Mouse (Mus musculus) erythroblast, adult 5-6 weeks (primary cell): Measurements from ENCODE around the gene Snx20. TPM values are rescaled to one million over a fixed set of nuclear protein-coding genes. Genes with fewer than 3 reads are reported as not detected.
"Not testable (repeated sequence)": the region's sequence is repeated elsewhere in the genome, so short reads cannot be mapped to it uniquely, and the experiment has no call there.

Experiments
- ATAC-seq: replicated peaks from 2 replicates; pipeline ENCODE4 v1.8.0; 2016; ENCODE audit warnings: moderate number of reproducible peaks, mild to moderate bottlenecking, moderate TSS enrichment, inconsistent platforms; ENCODE audit not compliant: poor library complexity, low FRiP score, severe bottlenecking
- total RNA-seq, 2 experiments: library from RNA; stranded (forward) in 1 of 2; stranded (reverse) in 1 of 2; fragments of 150-400 nt in 1 of 2; fragments of 200-764, 138-1000 nt in 1 of 2; gene quantifications; 2 replicates each; pipeline versions ENCODE4 v1.2.3 to v1.2.4; 2015 to 2017; ENCODE audit warnings: low replicate concordance in 2 of 2

Gene Snx20
- total RNA-seq (2015; ENCODE audit: low replicate concordance), result 12.3 and 14.2 TPM in 2 replicates
- total RNA-seq (2017; ENCODE audit: low replicate concordance), result 5.8 and 7.8 TPM in 2 replicates

DNA sequence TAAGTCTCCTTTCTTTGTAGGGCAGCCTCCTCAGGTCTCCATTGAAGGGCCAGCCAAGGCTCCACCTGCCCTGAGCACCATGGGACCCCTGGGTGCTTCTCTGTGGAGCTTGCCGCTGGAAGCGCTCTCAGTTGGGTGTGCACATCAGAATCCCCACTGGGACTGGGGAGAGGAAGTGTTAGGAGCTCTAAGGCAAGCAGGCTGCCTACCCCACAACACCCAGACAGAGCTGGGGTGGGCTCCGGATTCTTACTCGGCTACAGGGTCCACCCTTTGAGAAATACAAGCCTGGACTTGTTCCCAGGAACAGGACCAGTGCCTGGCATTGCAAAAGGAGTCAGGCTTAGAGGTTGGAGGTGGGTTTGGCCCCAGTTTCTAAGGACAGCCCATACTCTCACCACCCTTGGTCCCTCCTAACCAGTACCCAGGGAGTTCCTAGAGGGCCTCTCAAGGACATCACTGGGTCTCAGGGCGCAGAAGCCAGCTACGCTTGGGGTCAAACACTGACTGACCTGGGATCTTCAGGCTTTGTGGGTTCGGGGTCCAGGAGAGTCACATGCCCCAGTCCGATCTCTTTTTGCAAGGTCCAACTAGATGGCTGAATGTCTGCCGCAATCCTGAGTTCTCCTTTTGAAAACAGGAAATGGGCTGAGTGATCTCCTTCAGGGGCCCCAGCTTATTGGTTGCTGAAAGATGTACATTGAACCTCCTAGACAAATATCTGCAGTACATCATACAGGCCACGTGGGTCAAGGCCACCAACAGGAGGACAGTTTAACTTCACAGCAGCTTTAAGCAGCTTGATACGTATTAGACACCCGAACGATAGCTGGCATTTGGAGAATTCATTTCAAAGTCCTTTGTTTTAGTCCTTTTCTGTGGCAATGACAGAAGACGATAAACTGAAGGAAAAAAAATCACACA, at the start of gene Snx20:
TSS of gene Snx20 (minus strand) at position 655 of the 924 bp plus-strand sequence.
- 0 out of 2 replicates have a peak, but pooled peaks have one; percentile 44 for ATAC-seq

DNA sequence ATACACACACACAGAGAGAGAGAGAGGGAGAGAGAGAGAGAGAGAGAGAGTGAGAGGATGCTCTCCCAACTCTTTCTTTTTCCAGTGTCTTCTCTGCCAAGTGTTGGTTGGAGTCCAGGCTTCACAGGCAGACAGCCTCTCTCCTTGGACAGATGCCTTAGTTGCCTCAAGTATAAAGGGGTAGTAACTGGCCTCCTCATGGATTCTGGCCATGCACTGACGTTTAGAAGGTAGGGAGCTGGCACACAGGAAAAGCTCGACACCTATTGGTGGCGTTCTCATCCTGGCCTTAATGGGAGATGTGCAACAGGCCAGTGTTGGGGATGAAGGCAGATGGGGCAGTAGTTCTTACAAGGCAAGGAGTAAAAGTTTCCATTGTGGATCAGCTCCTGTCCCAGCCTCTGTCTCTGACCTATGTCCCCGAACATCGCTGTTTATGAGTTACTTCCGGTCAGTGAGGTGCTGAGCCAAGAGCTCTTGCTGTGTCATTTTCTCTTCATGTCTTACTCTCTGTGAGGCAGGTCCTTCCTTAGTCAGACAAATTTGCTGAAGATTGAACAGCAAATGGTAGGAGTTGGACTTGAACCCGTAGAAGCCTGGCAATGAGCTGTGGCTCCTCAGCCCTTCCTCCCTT, 47.8 kb upstream of the Snx20 start:
- ATAC-seq, result no peak

DNA sequence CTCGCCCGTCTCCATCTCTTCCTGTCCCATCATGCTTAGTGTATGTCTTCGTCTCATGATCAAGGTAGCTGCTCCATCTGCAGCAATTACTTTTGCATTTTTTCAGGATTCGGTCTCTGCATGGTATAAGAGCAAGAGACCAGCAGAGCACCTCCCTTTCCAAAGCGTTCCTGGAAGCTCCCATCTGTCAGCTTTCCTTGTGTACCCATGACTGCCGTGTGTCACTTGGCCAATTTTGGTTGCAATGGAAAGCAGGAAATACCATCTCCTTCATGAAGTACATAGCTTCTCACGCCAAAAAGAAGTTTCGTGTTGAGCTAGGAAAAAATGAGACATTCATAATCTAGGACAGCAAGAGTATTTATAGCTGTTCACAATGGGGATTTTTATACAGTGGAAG, 45.1 kb upstream of the Snx20 start:
- no peak for ATAC-seq

DNA sequence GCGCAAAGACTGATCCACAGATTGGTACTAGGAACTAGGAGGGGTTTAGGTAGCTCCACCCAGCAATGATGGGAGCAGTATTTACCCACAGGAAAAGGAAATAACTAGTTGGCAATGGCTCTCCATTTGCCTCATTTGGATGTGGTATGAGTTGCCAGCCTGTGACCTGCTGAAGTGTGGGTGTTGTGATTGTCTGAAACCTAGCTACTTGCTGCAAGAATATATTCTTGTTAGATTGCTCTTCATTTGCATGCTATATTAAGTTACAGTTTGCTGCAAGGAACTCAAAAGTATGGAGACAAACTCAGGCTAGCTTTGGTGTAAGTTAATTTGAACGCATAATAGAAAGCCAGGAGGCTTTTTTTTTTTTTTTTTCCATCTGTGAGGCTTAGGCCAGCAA, 44.6 kb upstream of the Snx20 start:
- ATAC-seq, result no peak

DNA sequence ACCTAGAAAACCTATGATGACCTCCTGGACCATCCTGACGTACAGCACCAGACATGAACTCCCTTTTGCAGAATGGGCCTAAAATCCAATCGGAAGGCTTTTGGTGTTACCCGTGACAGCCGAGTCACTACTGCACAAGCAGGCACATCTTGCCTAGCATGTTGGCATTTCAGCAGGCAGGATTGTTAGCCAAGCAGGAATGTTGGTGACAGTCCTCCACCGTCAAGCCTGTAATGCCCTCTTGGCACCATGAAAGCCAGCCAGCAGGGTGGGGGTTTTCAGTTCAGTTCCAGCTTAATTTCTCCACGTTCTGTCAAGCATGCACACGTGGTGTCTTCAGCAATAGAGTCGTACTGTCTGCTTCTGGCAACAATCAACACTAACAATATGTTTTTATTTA, 41.1 kb upstream of the Snx20 start:
- no peak for ATAC-seq

DNA sequence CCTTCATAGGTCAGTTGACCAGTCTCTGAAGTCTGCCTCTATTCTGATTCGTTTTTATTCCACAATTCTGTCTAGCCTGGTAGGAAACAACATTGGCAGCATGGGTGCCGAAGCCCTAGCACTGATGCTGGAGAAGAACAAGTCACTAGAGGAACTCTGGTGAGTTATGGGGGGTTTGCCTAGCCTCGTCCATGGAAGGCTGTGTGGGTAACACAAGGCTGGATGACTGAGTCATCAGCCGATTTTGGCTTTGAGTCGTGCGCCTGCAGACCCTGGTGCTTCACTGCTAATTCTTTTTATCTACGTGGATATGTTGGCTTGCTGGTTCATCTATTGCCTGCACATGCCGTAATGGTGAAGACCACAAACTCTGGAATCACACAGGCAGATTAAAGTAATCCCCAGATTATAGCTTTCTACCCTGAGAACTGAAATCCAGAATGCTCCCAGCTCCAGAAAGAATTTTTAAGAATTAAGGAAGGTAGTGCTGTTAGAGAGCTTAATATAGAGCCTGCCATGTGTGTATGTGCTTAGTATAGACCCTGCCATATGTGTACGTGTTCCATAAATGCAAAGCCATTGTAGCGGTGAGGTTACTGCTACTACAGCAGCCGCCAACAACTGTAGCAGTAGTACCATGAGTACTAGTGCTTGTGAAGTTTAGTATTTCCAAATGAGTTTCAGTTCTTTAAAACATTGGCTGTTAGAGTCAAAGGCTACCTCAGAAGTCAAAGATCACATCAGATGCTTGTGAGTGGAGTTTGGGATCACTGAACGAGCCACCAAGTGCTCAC, 39.6 kb upstream of the Snx20 start:
- ATAC-seq, result no peak

DNA sequence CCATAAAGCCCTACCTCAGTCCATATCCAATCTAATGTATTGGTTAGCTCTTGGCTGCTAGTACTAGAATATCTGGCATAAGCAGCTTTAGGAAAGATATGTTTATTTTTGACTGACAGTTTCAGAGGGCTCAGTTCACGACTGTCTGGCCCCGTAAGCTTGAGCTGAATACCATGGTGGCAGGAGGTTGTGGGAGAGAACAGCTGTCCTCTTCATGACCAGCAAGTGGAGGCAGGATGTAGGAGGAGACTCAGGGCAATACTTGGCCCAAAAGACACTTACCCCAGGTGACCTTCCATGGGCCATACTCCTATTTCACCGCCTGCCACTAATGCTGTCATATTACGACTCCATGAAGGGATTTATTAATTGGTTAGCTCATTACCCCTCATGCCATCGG, 37.9 kb upstream of the Snx20 start:
- ATAC-seq, result no peak

DNA sequence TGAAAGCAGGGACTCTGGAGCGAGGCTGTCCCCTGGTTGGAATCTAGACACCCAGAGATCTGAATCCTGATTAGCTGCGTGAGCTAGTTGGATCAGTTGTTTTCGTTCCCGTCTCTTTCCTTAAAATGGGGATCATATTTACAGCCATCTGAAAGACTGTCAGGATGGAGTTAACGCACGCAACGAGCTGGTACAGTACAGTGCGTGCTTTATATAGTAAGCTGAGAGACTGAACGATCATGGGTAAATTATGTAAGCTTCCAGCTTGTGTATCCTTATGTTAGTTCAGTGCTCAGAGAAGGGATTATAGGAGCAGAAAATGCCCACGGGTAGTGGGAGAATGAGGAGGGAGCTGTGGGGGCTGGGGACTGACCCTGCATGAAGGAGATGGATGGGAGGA, 35.6 kb upstream of the Snx20 start:
- ATAC-seq, result no peak

DNA sequence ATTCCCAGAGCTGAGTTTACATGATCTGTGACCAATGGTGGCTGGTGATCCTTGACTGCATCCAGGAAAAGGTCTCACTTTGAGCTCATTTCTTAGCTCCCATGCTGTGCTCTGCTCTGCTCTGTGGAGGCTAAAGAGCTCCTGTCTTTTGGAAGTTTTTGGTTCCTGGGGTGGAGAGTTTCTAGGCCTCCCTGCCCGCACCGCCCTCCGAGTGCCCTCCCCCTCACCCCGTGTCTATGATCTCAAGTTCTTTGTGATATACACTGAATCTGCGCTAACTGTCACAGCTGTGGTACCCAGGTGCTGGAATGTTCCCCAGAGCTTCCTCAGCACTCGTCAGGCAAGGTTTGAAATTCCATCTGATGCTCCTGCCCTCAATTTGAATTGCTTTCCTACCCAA, 34.9 kb upstream of the Snx20 start:
- no peak for ATAC-seq

DNA sequence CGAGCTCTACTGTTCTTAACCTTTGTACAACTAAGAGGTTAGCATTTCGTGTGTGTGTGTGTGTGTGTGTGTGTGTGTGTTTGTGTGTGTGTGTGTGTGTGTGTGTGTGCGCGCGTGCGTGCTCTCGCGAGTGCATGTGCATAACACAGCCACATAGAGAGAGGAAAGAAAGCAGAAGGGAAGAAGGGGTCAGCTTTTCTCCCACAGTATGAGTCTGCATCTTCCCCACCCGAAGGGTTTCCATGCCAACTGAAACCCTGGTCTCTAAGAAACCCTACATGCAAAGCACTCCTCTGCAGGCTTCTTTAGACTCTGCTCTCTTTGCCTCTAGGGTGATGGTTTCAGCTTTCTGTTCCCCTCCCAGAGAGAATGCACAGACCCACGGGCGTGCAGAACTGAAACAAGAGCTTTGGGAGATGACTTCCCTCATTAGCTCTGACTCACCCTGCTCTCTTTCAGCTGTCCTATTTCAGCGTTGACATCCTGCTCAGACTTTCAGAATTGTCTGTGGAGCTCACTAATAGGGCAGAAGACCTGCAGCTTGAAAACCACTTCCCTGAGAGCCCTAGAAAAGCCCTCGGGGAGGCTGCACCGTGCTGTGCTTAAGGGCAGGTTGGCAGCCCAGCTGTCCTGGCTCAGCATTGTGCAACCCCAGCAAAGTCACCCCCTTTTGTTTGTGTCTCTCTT, 32.6 kb upstream of the Snx20 start:
- no peak for ATAC-seq

DNA sequence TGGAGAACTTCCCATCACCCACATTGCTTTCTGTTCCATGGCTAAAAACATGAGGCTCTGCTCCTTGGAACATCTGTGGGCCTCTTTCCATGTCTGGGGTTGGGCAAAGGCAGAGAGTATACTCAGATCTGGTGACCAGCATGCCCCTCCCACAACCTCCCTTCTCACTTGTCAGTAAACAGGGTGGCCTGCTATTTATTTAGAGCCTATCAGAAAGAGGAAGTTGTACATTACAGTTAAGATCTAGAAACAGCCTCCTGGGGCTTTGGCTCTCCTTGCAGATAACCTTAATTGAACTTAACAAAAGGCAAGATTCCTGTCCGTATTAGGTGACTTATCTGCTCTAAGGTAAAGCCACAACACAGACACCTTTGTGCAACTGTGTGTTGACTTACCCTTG, 30.5 kb upstream of the Snx20 start:
- ATAC-seq, result no peak

DNA sequence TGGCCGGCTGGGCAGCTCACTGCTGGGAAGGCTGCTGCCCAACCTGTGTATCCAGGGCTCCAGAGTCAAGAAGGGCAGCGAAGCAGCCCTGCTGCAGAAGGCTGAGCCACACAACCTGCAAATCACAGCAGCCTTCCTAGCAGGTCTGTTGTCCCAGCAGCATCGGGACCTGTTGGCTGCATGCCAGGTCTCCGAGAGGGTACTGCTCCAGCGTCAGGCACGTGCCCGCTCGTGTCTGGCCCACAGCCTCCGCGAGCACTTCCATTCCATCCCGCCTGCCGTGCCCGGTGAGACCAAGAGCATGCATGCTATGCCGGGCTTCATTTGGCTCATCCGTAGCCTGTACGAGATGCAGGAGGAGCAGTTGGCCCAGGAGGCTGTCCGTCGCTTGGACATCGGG, 29.0 kb upstream of the Snx20 start:
- no peak for ATAC-seq

DNA sequence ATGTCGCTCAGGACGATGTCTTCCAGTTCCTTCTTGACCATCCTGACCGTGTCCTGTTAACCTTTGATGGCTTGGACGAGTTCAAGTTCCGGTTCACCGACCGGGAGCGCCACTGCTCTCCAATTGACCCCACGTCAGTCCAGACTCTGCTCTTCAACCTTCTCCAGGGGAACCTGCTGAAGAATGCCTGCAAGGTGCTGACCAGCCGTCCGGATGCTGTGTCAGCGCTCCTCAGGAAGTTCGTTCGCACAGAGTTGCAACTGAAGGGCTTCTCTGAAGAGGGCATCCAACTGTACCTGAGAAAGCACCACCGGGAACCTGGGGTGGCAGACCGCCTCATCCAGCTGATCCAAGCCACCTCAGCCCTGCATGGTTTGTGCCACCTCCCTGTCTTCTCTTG, 28.2 kb upstream of the Snx20 start:
- ATAC-seq, result no peak

DNA sequence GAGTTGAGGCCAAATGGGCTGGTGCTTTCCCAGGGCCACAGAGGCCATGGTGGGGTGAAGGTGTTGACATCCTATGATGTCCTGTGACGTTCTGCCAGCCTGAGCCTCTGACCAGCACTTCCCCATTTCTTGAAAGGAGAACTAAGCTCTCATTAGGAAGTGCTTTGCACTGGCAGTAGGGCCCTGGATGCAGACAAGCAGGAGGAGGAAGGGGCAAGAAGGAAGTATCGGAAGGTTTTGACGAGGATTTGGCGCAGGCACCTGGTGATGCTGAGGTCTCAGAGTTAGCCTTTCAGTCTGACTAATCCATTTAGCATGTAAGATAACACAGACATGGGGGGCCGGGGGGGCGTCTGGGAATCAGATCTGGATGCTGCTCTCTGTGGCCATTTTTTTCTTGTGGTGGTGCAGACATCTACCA, 26.5 kb upstream of the Snx20 start:
- ATAC-seq, result no peak

DNA sequence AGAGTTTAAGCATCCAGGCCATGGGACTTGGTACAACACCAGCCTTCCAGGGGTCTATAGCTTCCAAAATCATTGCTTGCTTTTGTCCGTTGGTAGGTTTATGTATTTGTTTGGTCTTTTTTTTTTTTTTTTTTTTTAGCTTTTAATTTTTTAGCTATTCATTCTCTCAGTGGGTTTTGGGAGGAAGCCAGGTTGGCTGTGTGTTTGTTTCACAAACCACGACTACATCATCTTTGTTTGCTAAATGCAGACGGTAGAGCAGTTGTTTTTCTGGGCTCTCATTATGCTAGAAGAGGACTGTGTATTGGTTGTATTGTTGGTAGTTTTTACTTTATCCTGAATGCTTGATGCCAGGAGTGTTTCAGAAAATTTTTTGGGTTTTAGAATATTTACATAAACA, 23.9 kb upstream of the Snx20 start:
- ATAC-seq, result no peak

DNA sequence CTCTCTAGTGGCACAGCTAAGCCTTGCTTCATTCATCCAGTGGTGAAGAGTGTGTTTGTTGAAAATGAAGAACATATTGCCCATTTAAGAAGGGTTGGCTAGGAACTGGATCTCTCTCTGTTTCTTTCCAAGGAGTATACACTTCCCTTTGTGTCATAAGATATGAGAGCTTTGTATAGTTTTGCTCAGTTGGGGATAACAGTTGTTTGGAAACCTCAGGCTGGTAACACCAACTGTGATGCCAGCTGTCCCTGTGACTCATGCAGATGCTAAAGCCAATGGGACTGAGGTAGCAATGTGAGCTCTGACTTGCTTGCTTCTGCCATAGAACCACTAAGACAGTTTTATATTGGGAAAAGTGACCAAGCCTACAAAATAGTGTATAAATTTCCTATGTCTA, 19.4 kb upstream of the Snx20 start:
- ATAC-seq, result no peak

DNA sequence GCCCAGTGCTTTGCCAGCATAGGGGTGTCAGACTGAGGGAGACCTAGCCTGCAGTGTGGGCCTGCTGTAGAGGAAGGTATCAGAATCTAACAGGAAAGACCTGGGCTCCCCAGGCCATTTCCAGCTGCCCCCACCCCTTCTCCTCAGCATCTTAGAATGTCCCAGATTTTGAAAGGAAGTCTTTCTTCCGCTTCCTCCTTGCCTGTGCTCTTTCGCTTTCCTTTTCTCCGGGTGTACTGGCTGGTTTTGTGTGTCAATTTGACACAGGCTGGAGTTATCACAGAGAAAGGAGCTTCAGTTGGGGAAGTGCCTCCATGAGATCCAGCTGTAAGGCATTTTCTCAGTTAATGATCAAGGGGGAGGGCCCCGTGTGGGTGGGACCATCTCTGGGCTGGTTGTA, 15.2 kb upstream of the Snx20 start:
- not testable (repeated sequence) for ATAC-seq

DNA sequence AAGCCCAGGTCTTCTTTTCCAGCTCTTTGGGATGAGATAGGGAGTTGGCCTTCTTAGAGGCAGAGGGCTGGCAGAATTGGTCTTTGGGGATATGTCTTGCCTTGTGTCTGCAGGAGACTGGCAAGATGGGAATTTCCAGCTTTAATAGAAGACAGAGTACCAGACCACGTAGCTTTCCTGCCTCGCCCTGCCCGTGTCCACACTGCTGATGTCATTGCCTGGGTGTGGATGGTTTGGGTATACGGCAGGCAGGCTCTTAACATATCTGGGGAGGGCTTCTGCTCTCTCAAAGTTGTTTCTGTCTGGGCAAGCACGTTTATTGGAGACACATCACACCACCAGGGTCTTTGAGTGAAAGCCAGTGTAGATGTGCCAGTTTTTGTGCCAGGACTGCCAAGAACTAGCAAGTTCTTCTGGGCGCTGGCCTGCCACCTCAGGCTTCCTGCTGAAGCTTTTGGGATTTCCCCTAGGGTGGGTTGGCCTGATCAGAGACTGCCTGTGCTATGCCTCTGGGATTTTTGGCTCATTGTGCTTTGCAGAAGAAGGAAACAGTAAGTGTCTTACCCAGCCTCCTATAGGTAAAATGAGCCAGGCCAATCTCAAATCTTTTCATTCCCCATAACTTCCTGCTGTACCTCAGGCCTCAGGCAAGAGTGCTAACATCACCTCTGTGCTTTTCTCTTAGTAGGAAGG, 14.2 kb upstream of the Snx20 start:
- ATAC-seq, result no peak

DNA sequence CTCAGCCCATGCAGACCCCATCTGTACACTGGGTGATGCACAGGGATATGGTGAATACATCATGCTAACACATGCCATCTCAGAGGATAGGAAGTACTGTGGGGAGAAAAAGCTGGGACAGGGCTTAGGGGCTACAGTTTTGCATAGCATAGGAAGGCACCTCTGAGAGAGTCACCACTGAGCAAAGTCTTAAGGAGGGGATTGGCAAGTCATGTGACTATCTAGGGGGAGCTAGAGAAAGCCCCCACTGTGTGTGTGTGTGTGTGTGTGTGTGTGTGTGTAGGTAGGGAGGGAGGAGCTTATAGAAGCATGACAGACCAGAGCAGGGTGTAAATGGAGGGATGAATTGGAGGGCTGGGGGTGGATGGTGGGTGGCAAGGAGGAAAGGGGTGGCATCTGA, 12.4 kb upstream of the Snx20 start:
- no peak for ATAC-seq
